Comparison of ENCODE assay signal across 13 mouse cellular contexts in the genomic region with DNA sequence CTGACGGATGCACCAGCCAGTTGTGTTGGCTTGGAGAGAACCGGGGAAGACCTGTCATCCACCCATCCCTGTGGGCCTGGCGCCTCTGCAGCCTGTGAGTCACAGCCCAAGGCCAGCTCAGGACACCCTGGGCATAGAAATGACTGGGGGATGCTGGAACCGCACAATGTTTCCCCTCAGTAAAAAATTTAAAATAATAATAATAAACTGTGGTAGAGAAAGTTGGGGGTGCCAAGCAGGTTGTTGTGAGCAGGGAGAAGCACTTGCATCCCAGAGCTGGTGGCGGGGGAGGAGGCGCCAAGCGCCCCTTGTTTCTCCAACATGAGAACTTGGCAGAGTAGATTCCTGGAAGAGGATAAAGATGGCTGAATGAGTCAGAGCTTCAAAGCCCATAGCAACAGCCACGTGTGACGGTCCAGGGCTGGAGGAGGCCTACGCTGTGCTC.
A peak's percentile ranks its signal among the peaks of the same experiment; 100 is the strongest.
DNase-seq lines count a peak whose midpoint lies in the region; ATAC-seq and TF ChIP-seq lines count a peak whose summit lies in the region.
"Had no signal": no experiment of that assay in that cellular context is flagged by ENCODE, and none has a peak within 500 bp of the region (broad histone marks: within the 10 kb centered on the region; RNA-seq: fewer than 3 reads in every experiment).

No protein-coding gene starts in this region.

- no peak overlapping the region for H3K4me2 ChIP-seq in midbrain, postnatal 0 days (ENCODE audit: low read depth, low read length, poor library complexity, severe bottlenecking)
- no peak overlapping the region for H3K4me2 ChIP-seq in liver, embryonic 11.5 days
- no peak overlapping the region for H3K4me2 ChIP-seq in forebrain, embryonic 15.5 days (replicated peaks)
- H3K4me2 ChIP-seq: heart, embryonic 15.5 days; kidney, embryonic 15.5 days; stomach, embryonic 15.5 days had no signal

- no peaks in the 10 kb centered on the region for H3K4me1 ChIP-seq in midbrain, postnatal 0 days (ENCODE audit: insufficient read depth, low read length)
- no peaks in the 10 kb centered on the region for H3K4me1 ChIP-seq in liver, embryonic 11.5 days (replicated peaks; ENCODE audit: control insufficient read depth, insufficient read depth, low read length)
- H3K4me1 ChIP-seq in forebrain, embryonic 15.5 days: no peaks in the 10 kb centered on the region
- H3K4me1 ChIP-seq: stomach, embryonic 15.5 days had no signal

- H3K4me3 ChIP-seq in midbrain, postnatal 0 days (ENCODE audit: low read depth, low read length): no peak overlapping the region
- H3K4me3 ChIP-seq in liver, embryonic 11.5 days (ENCODE audit: low read depth, low read length): no peak overlapping the region
- no peak overlapping the region for H3K4me3 ChIP-seq in forebrain, embryonic 15.5 days
- H3K4me3 ChIP-seq: heart, embryonic 15.5 days; kidney, embryonic 15.5 days; stomach, embryonic 15.5 days had no signal

- no peak for TF ChIP-seq CTCF in midbrain, postnatal 0 days (IDR thresholded peaks at IDR 0.05)

- DNase-seq in gastrocnemius, postnatal 14 days: peak; percentile 59
- DNase-seq in gastrocnemius, adult 8-10 months (ENCODE audit: low spot score in 2 of 2): no peak
- DNase-seq in Muller cell, postnatal 12 days (ENCODE audit: inconsistent ontology term): peak; percentile 70
- peak; percentile 61 to 80 for DNase-seq in left cerebral cortex, postnatal 14 days (ENCODE audit: low spot score in 2 of 2)
- DNase-seq in midbrain, postnatal 0 days (ENCODE audit: low spot score): no peak
- no peak for DNase-seq in liver, embryonic 11.5 days (ENCODE audit: low spot score)
- DNase-seq: lung, adult 2 months had no signal

- no peak overlapping the region for H3K9ac ChIP-seq in midbrain, postnatal 0 days (replicated peaks; ENCODE audit: low read length, poor library complexity, severe bottlenecking)
- H3K9ac ChIP-seq in liver, embryonic 11.5 days (ENCODE audit: low read depth, low read length): no peak overlapping the region
- H3K9ac ChIP-seq in forebrain, embryonic 15.5 days (replicated peaks): no peak overlapping the region
- H3K9ac ChIP-seq: heart, embryonic 15.5 days; kidney, embryonic 15.5 days; stomach, embryonic 15.5 days had no signal

- no peaks in the 10 kb centered on the region for H3K27me3 ChIP-seq in midbrain, postnatal 0 days (ENCODE audit: insufficient read depth, low read length)
- no peaks in the 10 kb centered on the region for H3K27me3 ChIP-seq in liver, embryonic 11.5 days (replicated peaks; ENCODE audit: control insufficient read depth, insufficient read depth, low read length)
- no peaks in the 10 kb centered on the region for H3K27me3 ChIP-seq in forebrain, embryonic 15.5 days
- H3K27me3 ChIP-seq: heart, embryonic 15.5 days; kidney, embryonic 15.5 days; stomach, embryonic 15.5 days had no signal

- H3K9me3 ChIP-seq in midbrain, postnatal 0 days (ENCODE audit: low read length): no peaks in the 10 kb centered on the region
- H3K9me3 ChIP-seq in liver, embryonic 11.5 days (ENCODE audit: control insufficient read depth, low read length): no peaks in the 10 kb centered on the region
- H3K9me3 ChIP-seq in forebrain, embryonic 15.5 days: no peaks in the 10 kb centered on the region
- H3K9me3 ChIP-seq: heart, embryonic 15.5 days; kidney, embryonic 15.5 days; stomach, embryonic 15.5 days had no signal

- no peak overlapping the region for H3K27ac ChIP-seq in midbrain, postnatal 0 days (ENCODE audit: low read depth, low read length)
- H3K27ac ChIP-seq in liver, embryonic 11.5 days (ENCODE audit: low read depth, low read length): no peak overlapping the region
- no peak overlapping the region for H3K27ac ChIP-seq in forebrain, embryonic 15.5 days (replicated peaks)
- H3K27ac ChIP-seq: heart, embryonic 15.5 days; kidney, embryonic 15.5 days; stomach, embryonic 15.5 days had no signal

- no peaks in the 10 kb centered on the region for H3K36me3 ChIP-seq in midbrain, postnatal 0 days (ENCODE audit: insufficient read depth, low read length)
- H3K36me3 ChIP-seq in liver, embryonic 11.5 days (ENCODE audit: control insufficient read depth, insufficient read depth, low read length): no peaks in the 10 kb centered on the region
- H3K36me3 ChIP-seq in forebrain, embryonic 15.5 days: no peaks in the 10 kb centered on the region
- H3K36me3 ChIP-seq: heart, embryonic 15.5 days; kidney, embryonic 15.5 days; stomach, embryonic 15.5 days had no signal

- peak; percentile 96 for ATAC-seq in frontal cortex, adult (ENCODE audit: low TSS enrichment)
- ATAC-seq in midbrain, postnatal 0 days (ENCODE audit: low FRiP score): no peak
- no peak for ATAC-seq in liver, embryonic 11.5 days (replicated peaks; ENCODE audit: low FRiP score)
- ATAC-seq in forebrain, embryonic 15.5 days (replicated peaks): no peak
- ATAC-seq: hindbrain, embryonic 16.5 days had no signal

- intact Hi-C loops in gastrocnemius, postnatal 14 days (cut with DNase I; ENCODE audit: low total_unique reads): no loop called here
- intact Hi-C loops in left cerebral cortex, postnatal 14 days (cut with DNase I): no loop called here

- WGBS in midbrain, postnatal 0 days: 86% methylated on average over 10 of the region's 10 CpGs
- 84% methylated on average over 10 of the region's 10 CpGs for WGBS in liver, embryonic 11.5 days
- WGBS in forebrain, embryonic 15.5 days: 85% methylated on average over 10 of the region's 10 CpGs

Comparison
In these comparisons a context has a peak if more than half of its experiments do, and no peak if none do; other contexts are left out.
1. DNase-seq: peak in gastrocnemius, postnatal 14 days (single experiment), Muller cell, postnatal 12 days (single experiment) and left cerebral cortex, postnatal 14 days (2 of 2); none in gastrocnemius, adult 8-10 months (0 of 2), midbrain, postnatal 0 days (single experiment) and liver, embryonic 11.5 days (single experiment).